Mouse (Mus musculus) CH12.LX (cell line): ENCODE data around the gene Armc5. TPM values are rescaled to one million over a fixed set of nuclear protein-coding genes. Genes with fewer than 3 reads are reported as not detected.

ENCODE experiments used
- DNase-seq: peaks from one replicate; pipeline ENCODE4 v3.0.0-alpha.2; 2013; ENCODE audit errors: extremely low read depth
- H3K27ac ChIP-seq: 2 replicates; pipeline ENCODE4 v1.5.1; 2012; ENCODE audit warnings: low read depth, mild to moderate bottlenecking, control low read depth, moderate library complexity; ENCODE audit not compliant: insufficient read depth
- H3K27me3 ChIP-seq: replicated peaks from 2 replicates; pipeline ENCODE3; 2012; ENCODE audit warnings: inconsistent platforms
- H3K36me3 ChIP-seq, 2 experiments: replicated peaks in 1 of 2; 2 replicates each; pipeline versions ENCODE3 to v1.6.1; 2012; ENCODE audit warnings: inconsistent platforms in 1 of 2, low read length in 1 of 2, mild to moderate bottlenecking in 1 of 2, mixed read lengths in 1 of 2, moderate library complexity in 1 of 2; ENCODE audit not compliant: control insufficient read depth in 1 of 2, insufficient read depth in 1 of 2
- H3K4me1 ChIP-seq, 2 experiments: 2 replicates each; pipeline ENCODE4 v1.6.1; 2012; ENCODE audit warnings: inconsistent platforms in 1 of 2, moderate library complexity in 1 of 2; ENCODE audit not compliant: insufficient read depth in 2 of 2, control insufficient read depth in 1 of 2
- H3K4me2 ChIP-seq: 2 replicates; pipeline ENCODE4 v1.6.1; 2012; ENCODE audit warnings: low read depth, mild to moderate bottlenecking, control low read depth; ENCODE audit not compliant: poor library complexity, insufficient read depth, severe bottlenecking
- H3K4me3 ChIP-seq, 3 experiments: fragments of 150-350 bp in 1 of 3; sonication (generic) in 1 of 3; replicated peaks in 1 of 3; 2 replicates each; pipeline versions ENCODE3 to v1.5.1; 2011 to 2012; ENCODE audit warnings: low read depth in 2 of 3, low read length in 2 of 3, mild to moderate bottlenecking in 2 of 3, moderate library complexity in 2 of 3, control low read depth in 1 of 3, improper control_type of control experiment in 1 of 3, inconsistent platforms in 1 of 3, mixed read lengths in 1 of 3; ENCODE audit not compliant: poor library complexity in 1 of 3
- H3K79me2 ChIP-seq: replicated peaks from 2 replicates; pipeline ENCODE4 v1.6.1; 2012; ENCODE audit warnings: mild to moderate bottlenecking, moderate library complexity; ENCODE audit not compliant: control insufficient read depth, poor library complexity, insufficient read depth, severe bottlenecking; ENCODE audit errors: extremely low read depth
- H3K9ac ChIP-seq: 2 replicates; pipeline ENCODE4 v1.6.1; 2012; ENCODE audit warnings: low read depth, mild to moderate bottlenecking, control low read depth, moderate library complexity; ENCODE audit not compliant: insufficient read depth
- H3K9me3 ChIP-seq: replicated peaks from 2 replicates; pipeline ENCODE3; 2012; ENCODE audit warnings: low read length, inconsistent platforms, mixed read lengths
- BHLHE40 ChIP-seq: IDR thresholded peaks from 2 replicates; pipeline ENCODE4 v1.6.1; 2011; ENCODE audit warnings: mild to moderate bottlenecking, low read depth, low read length, improper control_type of control experiment
- CHD1 ChIP-seq: IDR thresholded peaks from 2 replicates; pipeline ENCODE4 v1.6.1; 2012; ENCODE audit warnings: low read depth, low read length, improper control_type of control experiment, inconsistent platforms
- E2F4 ChIP-seq: IDR thresholded peaks from 2 replicates; pipeline ENCODE4 v1.6.1; 2011; ENCODE audit warnings: low read depth, low read length, improper control_type of control experiment; ENCODE audit not compliant: insufficient replicate concordance
- GABPA ChIP-seq: IDR thresholded peaks from 2 replicates; pipeline ENCODE4 v1.6.1; 2012; ENCODE audit warnings: low read depth, low read length, improper control_type of control experiment, inconsistent platforms; ENCODE audit not compliant: insufficient replicate concordance
- HCFC1 ChIP-seq: IDR thresholded peaks from 2 replicates; pipeline ENCODE4 v1.6.1; 2012; ENCODE audit warnings: low read depth, mild to moderate bottlenecking, inconsistent platforms, low read length, improper control_type of control experiment
- MEF2A ChIP-seq: IDR thresholded peaks from 2 replicates; pipeline ENCODE4 v1.6.1; 2014; ENCODE audit warnings: low read depth, mild to moderate bottlenecking, inconsistent platforms, low read length, improper control_type of control experiment, borderline replicate concordance
- MXI1 ChIP-seq: IDR thresholded peaks from 2 replicates; pipeline ENCODE4 v1.6.1; 2011; ENCODE audit warnings: mild to moderate bottlenecking, low read depth, low read length, improper control_type of control experiment
- NELFE ChIP-seq: IDR thresholded peaks from 2 replicates; pipeline ENCODE4 v1.6.1; 2011; ENCODE audit warnings: low read depth, low read length, improper control_type of control experiment
- NRF1 ChIP-seq: IDR thresholded peaks from 2 replicates; pipeline ENCODE4 v1.6.1; 2014; ENCODE audit warnings: low read depth, mild to moderate bottlenecking, inconsistent platforms, low read length, improper control_type of control experiment, moderate library complexity
- SMC3 ChIP-seq: IDR thresholded peaks from 2 replicates; pipeline ENCODE4 v1.6.1; 2011; ENCODE audit warnings: low read depth, low read length, improper control_type of control experiment
- TBP ChIP-seq: conservative IDR thresholded peaks from 2 replicates; pipeline ENCODE4 v1.6.1; 2011; ENCODE audit warnings: low read depth, low read length, improper control_type of control experiment
- USF1 ChIP-seq: IDR thresholded peaks from 2 replicates; pipeline ENCODE4 v1.6.1; 2014; ENCODE audit warnings: low read depth, mild to moderate bottlenecking, inconsistent platforms, low read length, improper control_type of control experiment
- USF2 ChIP-seq: conservative IDR thresholded peaks from 2 replicates; pipeline ENCODE4 v1.6.1; 2011; ENCODE audit warnings: low read depth, low read length, improper control_type of control experiment
- ZMIZ1 ChIP-seq: IDR thresholded peaks from 2 replicates; pipeline ENCODE4 v1.6.1; 2012; ENCODE audit warnings: low read depth, mild to moderate bottlenecking, inconsistent platforms, low read length, improper control_type of control experiment
- dilution Hi-C: fragments of 300-500 bp; cut with MboI; formaldehyde crosslinking; loops from 2 replicates; pipeline ENCODE4 v1.14.3; 2020; ENCODE audit warnings: low sequenced_read_pairs; ENCODE audit not compliant: extremely low pct_unique_long_range_greater_than_20kb, extremely low pct_ligation_motif_present
- in situ Hi-C: fragments of 300-500 bp; cut with MboI; formaldehyde crosslinking; loops from 3 replicates; pipeline ENCODE4 v1.14.3; 2019; ENCODE audit warnings: low sequenced_read_pairs, low pct_ligation_motif_present, low pct_unique_long_range_greater_than_20kb, mixed read lengths
- polyA plus RNA-seq: library from polyadenylated mRNA; unstranded; fragments of >175 nt; gene quantifications from 2 replicates; pipeline ENCODE4 v1.2.1, GENCODE M21; 2012; ENCODE audit warnings: low read depth; ENCODE audit not compliant: insufficient read length
- total RNA-seq, 2 experiments: library from RNA; depleted of rRNA; stranded (reverse); fragments of 300-350 nt in 1 of 2; fragments of >200 nt in 1 of 2; gene quantifications; 2 replicates each; pipeline ENCODE4 v1.2.3; 2012 to 2014

Gene Armc5
- total and polyA plus RNA-seq, 3 experiments: 5.0 to 14.4 (median 11.6) TPM

GRCm38 (mm10) chr7:128201607-128202006, 35.5 kb upstream of the Armc5 start (continued):
- TF ChIP-seq CHD1: no peak
- no peak for TF ChIP-seq HCFC1
- TF ChIP-seq USF2: no peak

GRCm38 (mm10) chr7:128203071-128203470, 34.1 kb upstream of the Armc5 start:
- no peak for DNase-seq
- H3K4me3 ChIP-seq: no peak overlapping the region
- in situ Hi-C loops (loop anchor here (10.0 kb wide), 1 partner anchor 208 kb away; the partner anchor contains the start of gene Pycard), dilution Hi-C loops (no loop called here)
- no peaks in the 10 kb centered on the region; a peak in 1 of 4 replicates for H3K4me1 ChIP-seq
- H3K9me3 ChIP-seq: peaks cover 4% of the 10 kb centered on the region
- no peak overlapping the region for H3K27ac ChIP-seq
- peaks cover 27% of the 10 kb centered on the region for H3K27me3 ChIP-seq
- TF ChIP-seq E2F4 (no peak), SMC3 (no peak)
- H3K9ac ChIP-seq: no peak overlapping the region
- H3K36me3 ChIP-seq: no peaks in the 10 kb centered on the region
- no peak overlapping the region for H3K4me2 ChIP-seq
- H3K79me2 ChIP-seq: no peaks in the 10 kb centered on the region

GRCm38 (mm10) chr7:128204179-128204578, 33.0 kb upstream of the Armc5 start:
- H3K4me2 ChIP-seq: no peak overlapping the region
- H3K4me3 ChIP-seq: no peak overlapping the region
- H3K27ac ChIP-seq: no peak overlapping the region
- H3K9ac ChIP-seq: no peak overlapping the region
- dilution Hi-C loops: no loop called here
- no peak for TF ChIP-seq USF1
- no peak for TF ChIP-seq BHLHE40
- TF ChIP-seq GABPA: no peak
- no peak for TF ChIP-seq NRF1
- TF ChIP-seq NELFE: no peak
- no peak for TF ChIP-seq TBP
- TF ChIP-seq MXI1: no peak
- no peak for TF ChIP-seq SMC3
- TF ChIP-seq USF2: no peak
- no peak for TF ChIP-seq ZMIZ1
- TF ChIP-seq MEF2A: no peak
- peaks cover 24% of the 10 kb centered on the region for H3K27me3 ChIP-seq
- no peaks in the 10 kb centered on the region for H3K79me2 ChIP-seq
- no peaks in the 10 kb centered on the region; a peak in 1 of 4 replicates for H3K4me1 ChIP-seq
- no peak for DNase-seq
- in situ Hi-C loops: loop anchor here (10.0 kb wide), 1 partner anchor 209 kb away; the partner anchor contains the start of gene Pycard
- no peaks in the 10 kb centered on the region for H3K9me3 ChIP-seq
- no peaks in the 10 kb centered on the region for H3K36me3 ChIP-seq
